Mouse (Mus musculus) left cerebral cortex, adult 2 months (tissue): ENCODE measurements around the gene Gm15127. TPM values are rescaled to one million over a fixed set of nuclear protein-coding genes. Genes with fewer than 3 reads are reported as not detected.
"Not testable (repeated sequence)": the region's sequence is repeated elsewhere in the genome, so short reads cannot be mapped to it uniquely, and the experiment has no call there.

Experiments used
- DNase-seq, 2 experiments: peaks; one replicate each; pipeline ENCODE4 v3.0.0; 2021 to 2022; ENCODE audit warnings: low spot score in 2 of 2, mixed read lengths in 1 of 2; ENCODE audit errors: extremely low spot score in 1 of 2
- H3K27ac ChIP-seq: fragments of 200-600 bp; 2 replicates; pipeline ENCODE4 v1.8.1; 2022
- H3K4me3 ChIP-seq: fragments of 200-600 bp; 2 replicates; pipeline ENCODE4 v1.8.1; 2022
- intact Hi-C: fragments of 180-260 bp; cut with DNase I; formaldehyde crosslinking; loops from one replicate; pipeline ENCODE4 v1.15.1; 2025
- long read RNA-seq, 2 experiments: library from polyadenylated mRNA; stranded (forward); transcript quantifications; one replicate each; pipeline ENCODE4 v2.0.0; 2021; ENCODE audit warnings: borderline mapping rate in 2 of 2
- total RNA-seq, 2 experiments: library from RNA; stranded (reverse); gene quantifications; 2 replicates each; pipeline ENCODE4 v1.2.3; 2021

The Gm15127 gene
- total RNA-seq = not detected
- long read RNA-seq, experiment 1 = 0 reads
- long read RNA-seq, experiment 2 = 0 reads

GRCm38 (mm10) chrX:148663298-148663697 is at the start of gene Gm15127:
TSS of gene Gm15127 (plus strand) at chrX:148663598.
- H3K27ac ChIP-seq, DNase-seq, intact Hi-C loops, H3K4me3 ChIP-seq: not testable (repeated sequence)

- H3K4me3 ChIP-seq, H3K27ac ChIP-seq, DNase-seq, intact Hi-C loops: not testable (repeated sequence)
These were observed 48.3 kb upstream of the Gm15127 start, which contains the start of gene Gm8334 for GRCm38 (mm10) chrX:148615053-148615452. TSS of gene Gm8334 (minus strand) at chrX:148615153.

DNA sequence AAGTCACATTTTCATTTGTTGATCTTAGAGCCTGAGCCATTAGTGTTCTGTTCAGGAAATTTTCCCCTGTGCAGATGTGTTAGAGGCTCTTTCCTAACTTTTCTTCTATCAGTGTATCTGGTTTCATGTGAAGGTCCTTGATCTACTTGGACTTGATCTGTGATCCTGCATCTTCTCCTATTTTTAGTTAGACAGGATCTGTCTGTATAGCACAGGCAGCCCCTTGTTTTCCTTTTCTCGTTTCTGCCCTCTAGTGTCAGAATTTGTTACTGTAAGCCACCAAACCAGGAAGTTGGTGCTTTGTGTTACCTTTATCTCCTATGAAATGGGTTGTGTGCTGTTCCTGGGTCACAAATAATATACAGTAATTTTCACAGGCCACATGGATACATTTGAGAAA is 12.9 kb downstream of the Gm15127 start:
- H3K27ac ChIP-seq, H3K4me3 ChIP-seq, DNase-seq, intact Hi-C loops: not testable (repeated sequence)

Other genes with a start within 250 kb of the Gm15127 start
- gene Gm15114, start 174.6 kb upstream of the Gm15127 start, total RNA-seq = not detected
- gene Gm8334, start 48.4 kb upstream of the Gm15127 start, total RNA-seq = not detected
- not detected for gene Luzp4, start 194.0 kb downstream of the Gm15127 start, total RNA-seq